Mouse (Mus musculus): ENCODE results near the gene Gm13696. TPM values are rescaled to one million over a fixed set of nuclear protein-coding genes. Genes with fewer than 3 reads are reported as not detected.

Gm13696 gene
- total and polyA plus RNA-seq, 2 experiments from 2014 or later: not detected

DNA sequence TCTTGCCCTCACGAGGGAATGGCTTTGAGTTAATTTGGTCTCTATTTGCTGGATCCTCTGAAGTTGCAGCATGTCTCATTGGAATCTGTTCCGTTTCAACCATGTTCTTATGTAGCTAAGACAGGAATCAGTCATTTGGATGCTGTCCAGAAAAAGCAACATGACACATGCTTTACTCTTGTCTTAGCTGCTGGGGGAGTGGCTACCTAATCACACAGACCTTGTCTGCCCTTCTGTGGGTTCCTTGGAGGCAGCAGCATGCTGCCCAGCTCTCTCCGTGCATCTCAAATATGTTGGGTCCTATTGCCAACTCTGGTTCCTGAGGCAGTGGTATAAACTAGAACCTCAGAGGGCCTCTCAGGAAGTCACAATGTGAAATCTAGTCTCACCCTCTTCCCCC lies 45.4 kb downstream of the Gm13696 start:
- ATAC-seq: no peak
- 60% methylated on average over 3 of the region's 3 CpGs for WGBS

DNA sequence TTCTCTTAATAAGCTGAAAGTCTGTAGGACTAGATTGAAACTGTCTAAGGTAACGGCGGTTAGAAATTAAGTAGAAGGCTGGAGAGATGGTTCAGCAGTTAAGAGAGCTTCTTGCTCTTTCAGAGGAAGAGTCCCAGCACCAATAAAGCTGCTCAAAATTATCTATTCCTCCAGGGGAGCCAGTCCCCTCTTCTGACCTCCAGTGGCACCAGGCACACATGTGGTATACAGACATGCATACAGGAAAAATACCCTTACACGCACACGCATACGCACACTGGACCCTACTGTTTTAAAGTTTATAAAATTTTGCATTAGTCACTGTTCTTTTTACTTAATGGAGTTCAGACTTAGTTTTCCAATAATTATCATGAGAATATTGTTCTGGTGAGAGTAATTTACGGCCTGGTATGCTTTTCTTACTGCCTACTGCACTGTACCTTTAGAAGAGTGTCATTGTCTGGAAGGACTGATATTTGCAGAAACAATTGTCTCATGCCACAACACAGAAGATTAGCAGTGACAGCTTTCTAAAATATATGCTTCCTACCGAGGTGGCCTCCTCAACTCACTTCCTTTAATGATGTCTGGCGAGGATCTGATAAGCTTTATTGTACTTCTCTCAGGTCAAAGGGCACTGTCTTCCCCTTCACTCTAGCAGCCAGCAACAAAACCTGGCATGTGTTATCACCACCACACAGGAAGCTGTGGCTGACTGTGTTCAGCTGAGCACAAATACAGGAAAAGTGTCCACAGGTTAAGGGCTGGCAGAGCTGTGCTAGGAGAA lies 46.8 kb downstream of the Gm13696 start:
- TF ChIP-seq CTCF (IDR thresholded peaks at IDR 0.05; ENCODE audit: low read depth): no peak
- no peak overlapping the region for H3K4me2 ChIP-seq (ENCODE audit: low read depth)
- no peak overlapping the region for H3K27ac ChIP-seq (ENCODE audit: low read depth, low read length)
- no peaks in the 10 kb centered on the region for H3K36me3 ChIP-seq (ENCODE audit: insufficient read depth)
- no peak overlapping the region for H3K4me3 ChIP-seq (ENCODE audit: low read depth, low read length)
- ATAC-seq (no peak), DNase-seq (no peak)
- no peaks in the 10 kb centered on the region for H3K4me1 ChIP-seq (ENCODE audit: insufficient read depth)
- H3K9ac ChIP-seq: no peak overlapping the region
- no peaks in the 10 kb centered on the region for H3K9me3 ChIP-seq (ENCODE audit: low read length)
- WGBS: 75% methylated on average over 8 of the region's 8 CpGs
- H3K27me3 ChIP-seq (ENCODE audit: insufficient read depth, low read length): no peaks in the 10 kb centered on the region

More for the DNA sequence above, 45.4 kb downstream of the Gm13696 start:
- Histone ChIP-seq H3K4me1 (ENCODE audit: insufficient read depth) (no peaks in the 10 kb centered on the region), H3K9me3 (ENCODE audit: low read length) (no peaks in the 10 kb centered on the region), H3K4me3 (ENCODE audit: low read depth, low read length) (no peak overlapping the region), H3K4me2 (ENCODE audit: low read depth) (no peak overlapping the region), H3K27ac (ENCODE audit: low read depth, low read length) (no peak overlapping the region), H3K36me3 (ENCODE audit: insufficient read depth) (no peaks in the 10 kb centered on the region), H3K27me3 (ENCODE audit: insufficient read depth, low read length) (no peaks in the 10 kb centered on the region), H3K9ac (no peak overlapping the region)
- TF ChIP-seq CTCF (IDR thresholded peaks at IDR 0.05; ENCODE audit: low read depth): no peak
- no peak for DNase-seq

DNA sequence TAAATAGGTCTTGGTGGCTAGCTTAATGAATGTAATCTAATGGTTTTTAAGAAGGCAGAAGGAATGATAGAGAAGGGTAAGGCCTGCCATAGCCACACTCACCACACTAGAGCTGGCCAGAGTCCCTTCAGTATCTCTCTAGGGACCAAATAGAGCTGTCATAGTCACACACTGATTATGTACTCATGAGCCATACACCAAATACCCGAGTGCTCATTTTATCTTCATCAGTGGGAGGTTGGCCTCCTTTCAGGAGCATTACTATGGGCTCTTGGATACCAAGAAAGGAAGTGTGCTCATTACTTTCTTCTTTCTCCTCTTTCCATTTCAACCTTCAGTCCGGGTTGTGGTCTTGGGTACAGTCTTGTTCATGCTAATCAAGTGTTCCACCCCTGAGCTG lies 49.0 kb downstream of the Gm13696 start:
- no peak for TF ChIP-seq CTCF (IDR thresholded peaks at IDR 0.05; ENCODE audit: low read depth)
- Histone ChIP-seq H3K4me3 (ENCODE audit: low read depth, low read length) (no peak overlapping the region), H3K36me3 (ENCODE audit: insufficient read depth) (no peaks in the 10 kb centered on the region), H3K9ac (no peak overlapping the region), H3K27ac (ENCODE audit: low read depth, low read length) (no peak overlapping the region), H3K4me2 (ENCODE audit: low read depth) (no peak overlapping the region), H3K27me3 (ENCODE audit: insufficient read depth, low read length) (no peaks in the 10 kb centered on the region), H3K4me1 (ENCODE audit: insufficient read depth) (no peaks in the 10 kb centered on the region), H3K9me3 (ENCODE audit: low read length) (no peaks in the 10 kb centered on the region)
- 76% methylated on average over 2 of the region's 2 CpGs for WGBS
- no peak for ATAC-seq
- DNase-seq: no peak

DNA sequence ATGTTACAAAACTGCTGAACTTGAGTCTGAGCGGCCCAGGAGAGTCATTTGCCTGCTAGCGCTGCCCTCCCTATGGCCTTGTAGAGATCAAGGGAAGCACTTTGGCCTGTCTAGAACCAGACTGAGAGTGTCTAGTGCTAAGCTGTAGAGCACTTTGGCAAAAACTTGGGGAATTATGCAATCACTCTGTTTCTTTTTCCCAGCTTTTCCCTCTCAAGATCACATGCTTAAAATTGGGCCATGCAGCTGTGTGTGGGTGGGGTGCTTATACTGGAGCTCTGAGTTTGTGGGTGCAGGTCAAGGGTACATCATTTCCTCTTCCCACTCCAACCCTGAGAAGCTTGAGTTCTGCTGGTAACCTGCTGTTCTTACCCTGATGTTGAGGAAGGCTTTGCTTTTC lies 50.0 kb downstream of the Gm13696 start:
- Histone ChIP-seq H3K4me2 (ENCODE audit: low read depth) (no peak overlapping the region), H3K4me1 (ENCODE audit: insufficient read depth) (no peaks in the 10 kb centered on the region), H3K9me3 (ENCODE audit: low read length) (no peaks in the 10 kb centered on the region), H3K27ac (ENCODE audit: low read depth, low read length) (no peak overlapping the region), H3K9ac (no peak overlapping the region), H3K4me3 (ENCODE audit: low read depth, low read length) (no peak overlapping the region), H3K36me3 (ENCODE audit: insufficient read depth) (no peaks in the 10 kb centered on the region), H3K27me3 (ENCODE audit: insufficient read depth, low read length) (no peaks in the 10 kb centered on the region)
- TF ChIP-seq CTCF (IDR thresholded peaks at IDR 0.05; ENCODE audit: low read depth): no peak
- ATAC-seq (no peak), DNase-seq (no peak)
- WGBS: 98% methylated on average over 2 of the region's 2 CpGs

DNA sequence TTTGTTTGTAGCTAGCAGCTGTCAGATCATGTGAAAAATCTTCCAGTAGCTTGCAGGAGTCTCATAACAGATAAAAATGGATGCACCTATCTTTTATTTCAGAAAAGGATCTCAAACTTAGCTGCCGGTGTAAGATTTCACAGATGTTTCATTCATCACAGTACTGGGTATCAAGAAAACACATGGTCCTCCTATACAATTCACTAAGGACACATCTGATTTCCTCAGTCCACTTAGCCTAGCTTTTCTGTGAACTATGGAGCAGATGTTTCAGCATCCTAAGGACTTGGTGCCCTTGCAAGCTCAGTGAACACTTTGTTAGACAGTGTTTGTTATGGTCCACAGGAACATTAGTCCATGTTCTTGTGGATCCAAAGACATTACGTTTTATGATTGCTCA lies 50.4 kb downstream of the Gm13696 start:
- Histone ChIP-seq H3K4me3 (ENCODE audit: low read depth, low read length) (no peak overlapping the region), H3K4me1 (ENCODE audit: insufficient read depth) (no peaks in the 10 kb centered on the region), H3K36me3 (ENCODE audit: insufficient read depth) (no peaks in the 10 kb centered on the region), H3K9me3 (ENCODE audit: low read length) (no peaks in the 10 kb centered on the region), H3K4me2 (ENCODE audit: low read depth) (no peak overlapping the region), H3K27me3 (ENCODE audit: insufficient read depth, low read length) (no peaks in the 10 kb centered on the region), H3K9ac (no peak overlapping the region), H3K27ac (ENCODE audit: low read depth, low read length) (no peak overlapping the region)
- DNase-seq (no peak), ATAC-seq (no peak)
- 87% methylated on average over 2 of the region's 2 CpGs for WGBS
- no peak for TF ChIP-seq CTCF (IDR thresholded peaks at IDR 0.05; ENCODE audit: low read depth)

Other genes starting within 250 kb of the Gm13696 start
- gene Itgav, start 248.7 kb upstream of the Gm13696 start, total RNA-seq (2014; rRNA removed): 17.2 and 27.7 TPM in 2 replicates
- 17.6 and 22.6 TPM in 2 replicates for gene Itgav, start 248.7 kb upstream of the Gm13696 start, polyA plus RNA-seq (2015; fragmentation: Nextera tagmentation; extraction: Ambion mirVana)
- 116 and 118 TPM in 2 replicates for gene Fam171b, start 160.5 kb upstream of the Gm13696 start, total RNA-seq (2014; rRNA removed)
- 82.7 and 98.9 TPM in 2 replicates for gene Fam171b, start 160.5 kb upstream of the Gm13696 start, polyA plus RNA-seq (2015; fragmentation: Nextera tagmentation; extraction: Ambion mirVana)
- gene Zswim2, start 31.9 kb upstream of the Gm13696 start, total RNA-seq (2014; rRNA removed): 0.15 and 0.48 TPM in 2 replicates
- not detected in 2 replicates for gene Zswim2, start 31.9 kb upstream of the Gm13696 start, polyA plus RNA-seq (2015; fragmentation: Nextera tagmentation; extraction: Ambion mirVana)
- gene Gm13698, start 17.4 kb upstream of the Gm13696 start, total RNA-seq (2014; rRNA removed): not detected in 2 replicates
- gene Gm13698, start 17.4 kb upstream of the Gm13696 start, polyA plus RNA-seq (2015; fragmentation: Nextera tagmentation; extraction: Ambion mirVana): not detected in 2 replicates
- gene Gm13693, start 11.6 kb upstream of the Gm13696 start, total RNA-seq (2014; rRNA removed): not detected in 2 replicates
- not detected in 2 replicates for gene Gm13693, start 11.6 kb upstream of the Gm13696 start, polyA plus RNA-seq (2015; fragmentation: Nextera tagmentation; extraction: Ambion mirVana)
- gene Gm13695, start 5.8 kb upstream of the Gm13696 start, total RNA-seq (2014; rRNA removed): not detected in 2 replicates
- not detected in 2 replicates for gene Gm13695, start 5.8 kb upstream of the Gm13696 start, polyA plus RNA-seq (2015; fragmentation: Nextera tagmentation; extraction: Ambion mirVana)
- gene Gm13694, start 5.8 kb downstream of the Gm13696 start, total RNA-seq (2014; rRNA removed): not detected in 2 replicates
- not detected in 2 replicates for gene Gm13694, start 5.8 kb downstream of the Gm13696 start, polyA plus RNA-seq (2015; fragmentation: Nextera tagmentation; extraction: Ambion mirVana)
- gene Gm13697, start 11.6 kb downstream of the Gm13696 start, total RNA-seq (2014; rRNA removed): not detected in 2 replicates
- not detected in 2 replicates for gene Gm13697, start 11.6 kb downstream of the Gm13696 start, polyA plus RNA-seq (2015; fragmentation: Nextera tagmentation; extraction: Ambion mirVana)
- gene Gm13691, start 17.4 kb downstream of the Gm13696 start, total RNA-seq (2014; rRNA removed): not detected in 2 replicates
- not detected in 2 replicates for gene Gm13691, start 17.4 kb downstream of the Gm13696 start, polyA plus RNA-seq (2015; fragmentation: Nextera tagmentation; extraction: Ambion mirVana)